Mouse (Mus musculus) embryonic facial prominence, embryonic 11.5 days (tissue): ENCODE results near the gene Magt1. TPM values are rescaled to one million over a fixed set of nuclear protein-coding genes. Genes with fewer than 3 reads are reported as not detected.

Experiments
- ATAC-seq: fragments of 200-750 bp; cut with Nextera tagmentation; replicated peaks from 2 replicates; pipeline ENCODE4 v1.8.0; 2017; ENCODE audit warnings: low read depth; ENCODE audit not compliant: insufficient number of reproducible peaks, low FRiP score, low TSS enrichment
- DNase-seq: peaks from one replicate; pipeline ENCODE4 v3.0.0-alpha.2; 2015; ENCODE audit warnings: low spot score
- H3K27ac ChIP-seq: fragments of 300-500 bp; sonication (generic); replicated peaks from 2 replicates; pipeline ENCODE4 v1.5.1; 2014; ENCODE audit warnings: mild to moderate bottlenecking, low read depth, low read length, control low read depth
- H3K27me3 ChIP-seq: fragments of 300-500 bp; sonication (generic); 2 replicates; pipeline ENCODE4 v1.6.1; 2014; ENCODE audit warnings: mild to moderate bottlenecking, low read length, moderate library complexity, mixed read lengths; ENCODE audit not compliant: control insufficient read depth, insufficient read depth
- H3K36me3 ChIP-seq: fragments of 300-500 bp; sonication (generic); replicated peaks from 2 replicates; pipeline ENCODE4 v1.6.1; 2014; ENCODE audit warnings: low read depth, mild to moderate bottlenecking, low read length, moderate library complexity, mixed read lengths; ENCODE audit not compliant: control insufficient read depth, insufficient read depth
- H3K4me1 ChIP-seq: fragments of 300-500 bp; sonication (generic); 2 replicates; pipeline ENCODE4 v1.6.1; 2014; ENCODE audit warnings: low read length, mixed read lengths; ENCODE audit not compliant: control insufficient read depth, insufficient read depth
- H3K4me2 ChIP-seq: fragments of 300-500 bp; sonication (generic); 2 replicates; pipeline ENCODE4 v1.6.1; 2014; ENCODE audit warnings: low read depth, mild to moderate bottlenecking, control low read depth, low read length, moderate library complexity
- H3K4me3 ChIP-seq: fragments of 300-500 bp; sonication (generic); 2 replicates; pipeline ENCODE4 v1.5.1; 2014; ENCODE audit warnings: low read depth, low read length, control low read depth
- H3K9ac ChIP-seq: fragments of 300-500 bp; sonication (generic); replicated peaks from 2 replicates; pipeline ENCODE4 v1.6.1; 2014; ENCODE audit warnings: mild to moderate bottlenecking, control low read depth, low read length
- H3K9me3 ChIP-seq: fragments of 300-500 bp; sonication (generic); replicated peaks from 2 replicates; pipeline ENCODE4 v1.6.1; 2016; ENCODE audit warnings: mild to moderate bottlenecking, low read length, inconsistent platforms, mixed read lengths; ENCODE audit not compliant: control insufficient read depth
- WGBS: fragments of 180-500 bp; shearing (Covaris S2); extraction: QIAGEN DNeasy Blood & Tissue Kit; methylation state at CpG from one replicate; pipeline ENCODE4 v1.1.7; 2014; 5-methylcytosine and 5-hydroxymethylcytosine counted together
- polyA plus RNA-seq: library from polyadenylated mRNA; unstranded; fragments of >200 nt; fragmentation: Nextera tagmentation; extraction: Ambion mirVana; gene quantifications from 2 replicates; pipeline ENCODE4 v1.2.1, GENCODE M21; 2014

Magt1 gene
- polyA plus RNA-seq, 1 experiment from 2014 or later, result 68.9 TPM

- no peaks in the 10 kb centered on the region for H3K4me1 ChIP-seq
- H3K4me3 ChIP-seq, result no peak overlapping the region
- no peak overlapping the region for H3K9ac ChIP-seq
- no peaks in the 10 kb centered on the region for H3K36me3 ChIP-seq
- no peak overlapping the region for H3K27ac ChIP-seq
- 62% methylated on average over 2 of the region's 2 CpGs for WGBS
- no peaks in the 10 kb centered on the region for H3K9me3 ChIP-seq
- no peaks in the 10 kb centered on the region for H3K27me3 ChIP-seq
- no peak for ATAC-seq
- DNase-seq, result no peak
- H3K4me2 ChIP-seq, result no peak overlapping the region
Observed at GRCm38 (mm10) chrX:105937736-105938135, 74.0 kb downstream of the Magt1 start.

- H3K9me3 ChIP-seq, result no peaks in the 10 kb centered on the region
- H3K9ac ChIP-seq, result no peak overlapping the region
- no peak overlapping the region for H3K4me2 ChIP-seq
- no peak overlapping the region for H3K27ac ChIP-seq
- no peaks in the 10 kb centered on the region for H3K4me1 ChIP-seq
- WGBS, result 57% methylated on average over 5 of the region's 5 CpGs
- no peak for DNase-seq
- no peak for ATAC-seq
- no peak overlapping the region for H3K4me3 ChIP-seq
- no peaks in the 10 kb centered on the region for H3K36me3 ChIP-seq
- no peaks in the 10 kb centered on the region for H3K27me3 ChIP-seq
Observed at GRCm38 (mm10) chrX:105934341-105934740, 77.4 kb downstream of the Magt1 start.

- DNase-seq (no peak), ATAC-seq (peak; percentile 40; the same call in 1 of the 2 replicates)
- Histone ChIP-seq H3K9ac (no peak overlapping the region; the same call in 1 of the 2 replicates), H3K4me2 (0 out of 2 replicates have a peak overlapping the region, but pooled peaks have one; percentile 21), H3K27ac (no peak overlapping the region), H3K36me3 (no peaks in the 10 kb centered on the region), H3K4me1 (no peaks in the 10 kb centered on the region), H3K27me3 (no peaks in the 10 kb centered on the region), H3K9me3 (no peaks in the 10 kb centered on the region), H3K4me3 (peak overlapping the region; percentile 64)
- 42% methylated on average over 8 of the region's 8 CpGs for WGBS
Observed at GRCm38 (mm10) chrX:105929478-105930038, 82.1 kb downstream of the Magt1 start.

- no peaks in the 10 kb centered on the region for H3K9me3 ChIP-seq
- ATAC-seq (peak; percentile 91), DNase-seq (peak; percentile 82)
- 29% methylated on average over 40 of the region's 42 CpGs for WGBS
- H3K9ac ChIP-seq, result peak within 1 kb of the TSS; percentile 94
- H3K4me3 ChIP-seq, result peak within 1 kb of the TSS; percentile 64
- H3K36me3 ChIP-seq, result no peaks in the 10 kb centered on the region
- H3K4me2 ChIP-seq, result peak within 1 kb of the TSS; percentile 36
- no peaks in the 10 kb centered on the region for H3K27me3 ChIP-seq
- H3K27ac ChIP-seq, result peak within 1 kb of the TSS; percentile 95
- H3K4me1 ChIP-seq, result no peaks in the 10 kb centered on the region
Observed at GRCm38 (mm10) chrX:105928861-105929477, 82.7 kb downstream of the Magt1 start, which contains the start of gene Atrx. TSS of gene Atrx (minus strand) at chrX:105929403.

GRCm38 (mm10) chrX:105927941-105928860 lies 83.5 kb downstream of the Magt1 start:
- H3K4me1 ChIP-seq, result no peaks in the 10 kb centered on the region
- 22% methylated on average over 36 of the region's 69 CpGs for WGBS
- no peaks in the 10 kb centered on the region for H3K36me3 ChIP-seq
- ATAC-seq, result peak; percentile 66
- peak overlapping the region; percentile 95 for H3K27ac ChIP-seq
- H3K27me3 ChIP-seq, result no peaks in the 10 kb centered on the region
- peak; percentile 45 for DNase-seq
- peak overlapping the region; percentile 64 for H3K4me3 ChIP-seq
- H3K4me2 ChIP-seq, result peak overlapping the region; percentile 36
- peak overlapping the region; percentile 94 for H3K9ac ChIP-seq
- no peaks in the 10 kb centered on the region for H3K9me3 ChIP-seq

GRCm38 (mm10) chrX:105926121-105926735 lies 85.5 kb downstream of the Magt1 start:
- H3K27me3 ChIP-seq, result no peaks in the 10 kb centered on the region
- H3K4me1 ChIP-seq, result no peaks in the 10 kb centered on the region
- DNase-seq, result no peak
- H3K4me2 ChIP-seq, result no peak overlapping the region
- no peak overlapping the region for H3K9ac ChIP-seq
- H3K36me3 ChIP-seq, result no peaks in the 10 kb centered on the region
- H3K27ac ChIP-seq, result no peak overlapping the region
- no peaks in the 10 kb centered on the region for H3K9me3 ChIP-seq
- no peak overlapping the region for H3K4me3 ChIP-seq
- WGBS, result 76% methylated on average over 12 of the region's 12 CpGs
- ATAC-seq, result no peak

GRCm38 (mm10) chrX:105924326-105925070 lies 87.2 kb downstream of the Magt1 start:
- ATAC-seq, result no peak
- Histone ChIP-seq H3K9ac (no peak overlapping the region), H3K27me3 (no peaks in the 10 kb centered on the region), H3K4me3 (no peak overlapping the region), H3K4me1 (no peaks in the 10 kb centered on the region), H3K27ac (no peak overlapping the region), H3K36me3 (no peaks in the 10 kb centered on the region), H3K4me2 (no peak overlapping the region), H3K9me3 (no peaks in the 10 kb centered on the region)
- 83% methylated on average over 5 of the region's 5 CpGs for WGBS
- no peak for DNase-seq
